Mouse (Mus musculus) embryo, embryonic 10.5 days (tissue): ENCODE data around the gene Coa7.

ENCODE experiments used
- DNase-seq: peaks from one replicate; pipeline ENCODE4 v3.0.0-alpha.2; 2015; ENCODE audit warnings: low spot score

The Coa7 gene

GRCm38 (mm10) chr4:108386087-108386486 is 58.1 kb downstream of the Coa7 start:
- no peak for DNase-seq

- peak; percentile 44 for DNase-seq
Measured at GRCm38 (mm10) chr4:108387106-108387505, 59.2 kb downstream of the Coa7 start.

- peak; percentile 80 for DNase-seq
Measured at GRCm38 (mm10) chr4:108387681-108388253, 59.8 kb downstream of the Coa7 start.

- DNase-seq = no peak
Measured at GRCm38 (mm10) chr4:108388741-108389140, 60.8 kb downstream of the Coa7 start.

- DNase-seq = no peak
Measured at GRCm38 (mm10) chr4:108391124-108391523, 63.2 kb downstream of the Coa7 start.
